Mouse (Mus musculus): ENCODE data around the gene Fam222b. TPM values are rescaled to one million over a fixed set of nuclear protein-coding genes. Genes with fewer than 3 reads are reported as not detected.
A peak's percentile ranks its signal among the peaks of the same experiment; 100 is the strongest.

The Fam222b gene
- polyA plus RNA-seq, 1 experiment from 2014 or later: 33.8 TPM

DNA sequence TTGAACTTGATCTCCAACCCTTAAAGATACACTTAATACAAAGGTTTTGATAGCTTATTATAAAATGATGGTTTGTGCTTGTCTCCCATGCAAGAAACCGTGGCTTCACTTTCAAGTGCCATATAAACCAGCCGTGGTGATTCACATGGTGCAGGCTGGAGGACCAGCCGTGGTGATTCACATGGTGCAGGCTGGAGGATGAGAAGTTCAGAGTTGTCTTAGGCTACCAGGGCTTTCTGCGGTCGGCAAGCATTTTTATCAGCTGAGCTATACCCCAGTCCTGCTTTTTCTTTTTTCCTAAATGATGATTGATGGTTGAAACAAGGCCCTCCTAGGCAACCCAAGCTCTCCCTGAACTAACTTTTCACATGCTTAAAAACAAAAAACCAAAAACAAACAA lies 7.7 kb downstream of the Fam222b start:
- Histone ChIP-seq H3K36me3 (peaks cover 54% of the 10 kb centered on the region), H3K27ac (no peak overlapping the region), H3K4me3 (no peak overlapping the region), H3K27me3 (ENCODE audit: insufficient read depth, poor library complexity, severe bottlenecking) (no peaks in the 10 kb centered on the region), H3K4me1 (replicated peaks) (peaks cover 6% of the 10 kb centered on the region; the same call in 1 of the 2 replicates), H3K9me3 (no peaks in the 10 kb centered on the region)
- no peak for DNase-seq (ENCODE audit: low spot score)
- whole genome bisulfite sequencing: 93% methylated on average over 5 of the region's 5 CpGs

DNA sequence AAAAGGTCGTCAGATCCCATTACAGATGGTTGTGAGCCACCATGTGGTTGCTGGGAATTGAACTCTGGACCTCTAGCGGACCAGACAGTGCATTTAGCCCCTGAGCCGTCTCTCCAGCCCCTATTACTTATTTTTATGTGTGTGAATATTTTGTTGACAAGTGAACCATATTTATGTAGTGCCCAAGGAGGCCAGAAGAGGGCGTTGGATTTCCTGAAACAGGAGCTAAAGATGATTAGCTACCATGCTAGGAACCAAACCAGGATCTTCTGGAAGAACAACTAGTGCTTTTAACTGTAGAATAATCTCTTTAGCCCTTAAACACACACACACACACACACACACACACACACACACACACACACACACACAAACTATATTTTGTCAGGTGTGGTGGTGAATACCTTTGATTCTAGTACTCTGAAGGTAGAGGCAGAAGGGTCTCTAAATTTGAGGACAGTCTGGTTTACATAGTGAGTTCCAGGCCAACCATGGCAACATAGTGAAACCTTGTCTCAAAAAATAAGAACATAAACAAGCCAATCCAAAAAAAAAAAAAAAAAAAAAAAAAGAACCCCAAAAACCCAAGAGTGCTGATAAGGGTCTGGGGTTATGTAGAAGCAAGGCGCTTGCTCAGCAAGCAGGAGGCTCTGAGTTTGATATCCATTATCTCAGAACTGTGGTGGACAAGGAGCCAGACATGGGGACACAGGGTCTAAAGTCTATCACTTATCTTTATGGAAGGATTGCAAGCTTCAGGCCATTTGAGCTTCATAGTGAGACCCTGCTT lies 8.7 kb downstream of the Fam222b start:
- H3K9me3 ChIP-seq: no peaks in the 10 kb centered on the region
- no peak overlapping the region for H3K27ac ChIP-seq
- H3K36me3 ChIP-seq: peaks cover 64% of the 10 kb centered on the region
- no peak for DNase-seq (ENCODE audit: low spot score)
- 71% methylated on average over 5 of the region's 5 CpGs for WGBS
- H3K27me3 ChIP-seq (ENCODE audit: insufficient read depth, poor library complexity, severe bottlenecking): no peaks in the 10 kb centered on the region
- no peak overlapping the region for H3K4me3 ChIP-seq
- no peaks in the 10 kb centered on the region for H3K4me1 ChIP-seq (replicated peaks)

DNA sequence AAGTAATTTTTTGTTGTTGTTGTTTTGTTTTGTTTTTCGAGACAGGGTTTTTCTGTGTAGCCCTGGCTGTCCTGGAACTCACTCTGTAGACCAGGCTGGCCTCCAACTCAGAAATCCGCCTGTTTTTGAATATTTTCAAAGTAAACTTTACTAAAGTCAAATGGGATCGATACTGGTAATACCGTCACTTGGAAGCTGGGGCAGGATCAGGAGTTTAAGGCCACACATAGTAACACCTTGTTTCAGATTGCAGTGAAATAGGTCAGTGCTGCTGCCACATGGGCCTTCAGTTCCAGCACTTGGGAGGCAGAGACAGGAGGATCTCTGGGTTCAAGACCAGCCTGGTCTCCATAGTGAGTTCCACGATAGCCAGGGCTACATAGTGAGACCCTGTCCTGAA lies 10.0 kb downstream of the Fam222b start:
- H3K36me3 ChIP-seq: peaks cover 63% of the 10 kb centered on the region
- DNase-seq (ENCODE audit: low spot score): no peak
- no peaks in the 10 kb centered on the region for H3K4me1 ChIP-seq (replicated peaks)
- H3K27ac ChIP-seq: no peak overlapping the region
- H3K4me3 ChIP-seq: no peak overlapping the region
- H3K27me3 ChIP-seq (ENCODE audit: insufficient read depth, poor library complexity, severe bottlenecking): no peaks in the 10 kb centered on the region
- H3K9me3 ChIP-seq: no peaks in the 10 kb centered on the region
- 93% methylated on average over 5 of the region's 5 CpGs for WGBS

DNA sequence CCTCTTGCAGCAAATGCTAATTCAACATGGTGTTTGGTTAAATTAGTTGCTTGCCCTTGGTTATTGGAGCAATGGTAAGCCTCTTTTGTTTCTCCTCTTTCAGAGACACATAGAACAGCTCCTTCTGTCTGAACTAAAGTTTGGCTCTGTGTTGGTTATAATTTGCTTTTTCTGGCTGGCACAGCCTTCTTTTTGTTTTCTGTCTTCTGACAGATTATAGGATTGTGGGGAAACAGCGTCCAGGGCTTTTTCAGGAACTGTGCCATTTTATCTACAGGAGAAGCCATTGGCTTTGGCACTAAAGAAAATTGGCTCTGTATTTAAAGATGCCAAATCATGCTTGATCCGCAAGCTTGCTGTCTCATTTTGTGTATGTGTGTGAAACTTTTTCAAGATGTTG lies 19.2 kb downstream of the Fam222b start:
- Histone ChIP-seq H3K27me3 (ENCODE audit: insufficient read depth, poor library complexity, severe bottlenecking) (no peaks in the 10 kb centered on the region), H3K4me1 (replicated peaks) (peaks cover 38% of the 10 kb centered on the region), H3K4me3 (no peak overlapping the region), H3K9me3 (no peaks in the 10 kb centered on the region), H3K27ac (no peak overlapping the region), H3K36me3 (0 out of 2 replicates have a peak, but pooled peaks cover 2% of the 10 kb centered on the region)
- no peak for DNase-seq (ENCODE audit: low spot score)
- WGBS: 87% methylated on average over 2 of the region's 2 CpGs

DNA sequence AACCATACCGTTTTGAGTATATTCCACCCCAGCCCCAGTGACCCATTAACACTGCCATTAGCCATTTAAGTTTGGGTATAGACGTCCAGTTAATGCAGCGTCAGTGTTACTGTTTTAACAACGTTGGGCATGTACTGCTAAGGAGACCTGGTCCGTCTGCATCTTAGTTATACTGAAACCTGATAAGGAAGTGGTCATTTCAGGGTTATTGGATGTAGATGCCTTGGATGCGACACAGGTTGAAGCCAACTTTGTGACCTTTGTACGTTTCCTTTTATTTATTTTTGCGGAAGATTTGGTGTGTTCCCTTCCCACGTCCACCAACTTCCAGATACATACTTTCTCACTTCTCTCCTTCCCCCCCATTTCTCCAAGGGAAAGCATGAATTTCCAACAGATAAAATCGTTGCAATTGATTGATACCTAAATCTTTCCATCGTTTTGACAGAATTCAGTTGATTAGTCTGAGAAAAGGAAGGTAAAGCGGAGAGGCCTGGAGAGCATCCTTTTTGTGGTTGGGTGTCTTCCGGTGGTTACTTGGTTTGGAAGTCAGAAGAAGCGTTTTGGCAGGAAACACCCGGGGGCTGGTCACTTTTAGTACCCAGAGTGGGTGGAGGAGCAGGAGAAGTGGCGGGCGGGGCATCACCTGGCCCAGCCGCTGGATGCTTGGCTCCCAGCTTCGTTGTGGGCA lies 20.4 kb downstream of the Fam222b start:
- no peaks in the 10 kb centered on the region for H3K9me3 ChIP-seq
- peak; percentile 17 for DNase-seq (ENCODE audit: low spot score)
- WGBS: 13% methylated on average over 19 of the region's 19 CpGs
- H3K36me3 ChIP-seq: no peaks in the 10 kb centered on the region
- no peaks in the 10 kb centered on the region for H3K27me3 ChIP-seq (ENCODE audit: insufficient read depth, poor library complexity, severe bottlenecking)
- peak overlapping the region; percentile 97 for H3K27ac ChIP-seq
- H3K4me1 ChIP-seq (replicated peaks): peaks cover 38% of the 10 kb centered on the region
- H3K4me3 ChIP-seq: peak overlapping the region; percentile 72

DNA sequence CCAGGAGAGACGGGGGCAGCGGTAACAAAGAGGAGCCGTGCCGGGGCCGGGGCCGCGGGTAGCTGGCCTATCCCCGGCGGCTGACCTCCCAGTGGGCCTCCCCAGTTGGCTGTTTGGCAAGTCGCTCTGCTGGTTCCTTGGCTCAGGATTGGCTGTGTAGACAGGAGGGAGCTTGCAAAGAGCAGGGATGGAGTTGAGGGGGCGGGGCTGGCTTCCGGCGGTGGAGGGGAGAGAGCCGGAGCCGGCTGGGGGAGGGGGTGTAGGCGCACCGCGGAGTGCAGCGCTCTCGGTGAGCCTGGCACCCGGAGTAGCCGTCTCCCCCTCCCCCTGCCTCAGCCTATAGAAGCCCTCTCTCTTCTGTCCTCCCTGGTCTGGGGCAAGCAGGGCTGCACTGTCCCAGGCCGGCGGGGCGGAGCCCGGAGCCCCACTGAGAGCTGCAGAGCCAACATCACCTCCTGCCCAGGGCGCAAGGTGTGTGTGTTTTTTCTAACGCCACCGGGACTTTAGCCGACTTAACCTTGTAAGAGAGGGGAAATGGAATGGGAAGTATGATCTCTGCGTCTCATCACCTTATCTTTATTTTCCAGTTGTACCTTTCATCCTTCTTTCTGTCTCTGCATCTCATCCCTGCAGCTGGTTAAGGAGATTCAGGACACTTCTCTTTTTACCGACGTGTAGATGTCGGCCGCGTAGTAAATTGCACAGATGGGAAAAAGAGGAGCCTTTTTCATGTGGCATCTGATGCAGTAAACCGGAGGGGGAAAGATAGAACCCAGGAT lies 21.1 kb downstream of the Fam222b start:
- no peaks in the 10 kb centered on the region for H3K9me3 ChIP-seq
- H3K4me1 ChIP-seq (replicated peaks): peaks cover 38% of the 10 kb centered on the region
- no peaks in the 10 kb centered on the region for H3K27me3 ChIP-seq (ENCODE audit: insufficient read depth, poor library complexity, severe bottlenecking)
- no peaks in the 10 kb centered on the region for H3K36me3 ChIP-seq
- peak overlapping the region; percentile 72 for H3K4me3 ChIP-seq
- DNase-seq (ENCODE audit: low spot score): peak; percentile 98
- under 1% methylated on average over 37 of the region's 37 CpGs for WGBS
- H3K27ac ChIP-seq: peak overlapping the region; percentile 97

DNA sequence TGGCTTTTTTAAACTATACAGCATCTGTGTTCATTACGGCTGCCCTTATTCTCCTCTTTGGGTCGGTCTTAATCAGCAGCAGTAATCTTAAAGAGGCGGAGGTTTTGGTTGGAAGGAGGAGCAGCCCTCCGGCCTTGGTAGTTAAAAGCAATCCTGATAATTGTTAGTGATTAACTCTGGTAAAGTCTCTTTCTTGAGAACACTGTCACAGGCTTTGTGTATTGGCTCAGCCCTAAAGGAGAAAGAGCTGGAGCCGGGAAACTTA lies 21.6 kb downstream of the Fam222b start:
- peak overlapping the region; percentile 72 for H3K4me3 ChIP-seq
- H3K36me3 ChIP-seq: no peaks in the 10 kb centered on the region
- peak overlapping the region; percentile 97 for H3K27ac ChIP-seq
- H3K27me3 ChIP-seq (ENCODE audit: insufficient read depth, poor library complexity, severe bottlenecking): no peaks in the 10 kb centered on the region
- no peaks in the 10 kb centered on the region for H3K9me3 ChIP-seq
- no peak for DNase-seq (ENCODE audit: low spot score)
- H3K4me1 ChIP-seq (replicated peaks): peaks cover 38% of the 10 kb centered on the region
- WGBS: 20% methylated on average over 5 of the region's 5 CpGs

DNA sequence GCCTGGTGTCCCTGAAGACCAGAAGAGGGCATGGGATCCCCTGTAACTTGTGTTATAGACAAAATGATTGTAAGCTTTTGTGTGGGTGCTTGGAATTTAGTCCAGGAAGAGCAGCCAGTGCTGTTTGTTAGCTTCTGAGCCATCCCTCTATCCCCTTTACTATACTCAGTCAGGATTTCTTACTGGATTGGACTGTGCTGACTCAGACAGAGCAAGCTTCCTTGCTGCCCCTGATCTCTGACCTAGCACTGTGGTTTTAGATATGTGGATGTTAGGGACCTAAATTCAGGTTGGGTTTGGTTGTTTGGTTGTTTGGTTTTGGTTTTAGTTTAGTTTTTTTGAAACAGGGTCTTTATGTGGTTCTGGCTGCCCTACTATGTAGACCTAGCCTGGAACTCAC lies 24.0 kb downstream of the Fam222b start:
- H3K4me1 ChIP-seq (replicated peaks): peaks cover 35% of the 10 kb centered on the region
- H3K27ac ChIP-seq: no peak overlapping the region
- no peaks in the 10 kb centered on the region for H3K27me3 ChIP-seq (ENCODE audit: insufficient read depth, poor library complexity, severe bottlenecking)
- no peaks in the 10 kb centered on the region for H3K9me3 ChIP-seq
- no peak for DNase-seq (ENCODE audit: low spot score)
- no peak overlapping the region for H3K4me3 ChIP-seq
- peaks cover 5% of the 10 kb centered on the region; the same call in 1 of the 2 replicates for H3K36me3 ChIP-seq

DNA sequence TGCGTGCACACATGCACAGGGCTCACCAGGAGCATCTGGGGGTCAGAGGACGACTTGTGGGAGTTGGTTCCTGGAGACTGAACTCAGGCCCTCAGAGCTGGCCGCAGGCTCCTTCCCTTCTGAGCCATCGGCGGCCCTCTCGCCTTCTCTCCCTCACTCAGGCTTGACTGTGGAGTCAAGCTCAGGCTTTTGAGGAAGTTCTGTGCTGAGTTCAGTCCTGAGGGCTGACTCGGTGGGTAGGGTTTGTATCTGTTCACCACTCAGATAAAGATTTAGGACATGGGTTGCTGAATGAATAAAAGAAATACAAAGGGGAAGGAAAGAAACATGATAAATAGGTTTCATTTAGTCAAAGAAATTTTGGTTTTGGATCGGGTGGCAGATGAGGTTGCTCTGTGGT lies 25.4 kb downstream of the Fam222b start:
- Histone ChIP-seq H3K27me3 (ENCODE audit: insufficient read depth, poor library complexity, severe bottlenecking) (no peaks in the 10 kb centered on the region), H3K27ac (no peak overlapping the region), H3K4me1 (replicated peaks) (peaks cover 21% of the 10 kb centered on the region), H3K9me3 (no peaks in the 10 kb centered on the region), H3K36me3 (peaks cover 6% of the 10 kb centered on the region; the same call in 1 of the 2 replicates), H3K4me3 (no peak overlapping the region)
- 74% methylated on average over 8 of the region's 8 CpGs for WGBS
- DNase-seq (ENCODE audit: low spot score): no peak

DNA sequence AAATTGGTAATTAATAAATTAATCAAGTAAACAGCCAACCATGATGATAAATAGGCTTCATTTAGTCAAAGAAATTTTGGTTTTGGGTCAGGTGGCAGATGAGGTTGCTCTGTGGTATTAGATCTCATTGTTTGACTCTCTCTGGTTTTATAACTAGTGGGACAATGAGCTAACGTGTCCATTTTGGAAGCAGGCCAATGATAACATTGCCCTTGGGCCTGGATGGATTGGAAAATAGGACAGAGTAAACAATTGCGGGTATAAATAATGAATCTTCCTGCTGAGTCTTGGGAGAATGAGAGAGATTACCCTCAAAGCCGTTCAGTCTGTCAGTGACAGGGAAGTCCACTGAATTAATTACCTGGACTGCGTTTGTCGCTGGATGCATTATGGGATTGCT lies 26.7 kb downstream of the Fam222b start:
- peaks cover 12% of the 10 kb centered on the region for H3K4me1 ChIP-seq (replicated peaks)
- no peaks in the 10 kb centered on the region for H3K27me3 ChIP-seq (ENCODE audit: insufficient read depth, poor library complexity, severe bottlenecking)
- H3K9me3 ChIP-seq: no peaks in the 10 kb centered on the region
- H3K4me3 ChIP-seq: no peak overlapping the region
- H3K27ac ChIP-seq: no peak overlapping the region
- DNase-seq (ENCODE audit: low spot score): no peak
- peaks cover 6% of the 10 kb centered on the region; the same call in 1 of the 2 replicates for H3K36me3 ChIP-seq
- 86% methylated on average over 5 of the region's 5 CpGs for WGBS

DNA sequence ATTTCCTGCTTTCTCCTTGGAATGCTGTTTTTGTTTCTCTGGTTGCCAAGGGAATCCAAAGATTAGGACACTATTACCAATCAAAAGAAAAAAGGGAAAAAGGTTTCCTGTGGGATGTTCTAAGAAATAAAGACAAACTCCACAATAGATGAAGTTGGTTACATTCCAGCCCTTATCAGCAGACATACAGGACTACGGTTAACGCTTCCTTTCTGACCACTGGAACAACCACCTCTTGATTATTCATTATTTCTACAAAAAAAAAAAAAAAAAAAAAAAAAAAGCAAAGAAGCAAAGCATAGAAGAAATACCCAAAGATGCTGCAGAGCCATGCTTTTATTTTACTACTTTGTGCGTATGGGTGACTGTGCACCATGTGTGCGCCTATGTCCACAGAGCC lies 28.4 kb downstream of the Fam222b start:
- H3K27ac ChIP-seq: no peak overlapping the region
- H3K27me3 ChIP-seq (ENCODE audit: insufficient read depth, poor library complexity, severe bottlenecking): no peaks in the 10 kb centered on the region
- no peak for DNase-seq (ENCODE audit: low spot score)
- 97% methylated on average over 4 of the region's 4 CpGs for WGBS
- peaks cover 8% of the 10 kb centered on the region; the same call in 1 of the 2 replicates for H3K36me3 ChIP-seq
- no peaks in the 10 kb centered on the region for H3K9me3 ChIP-seq
- 0 out of 2 replicates have a peak, but pooled peaks cover 4% of the 10 kb centered on the region for H3K4me1 ChIP-seq (replicated peaks)
- no peak overlapping the region for H3K4me3 ChIP-seq

DNA sequence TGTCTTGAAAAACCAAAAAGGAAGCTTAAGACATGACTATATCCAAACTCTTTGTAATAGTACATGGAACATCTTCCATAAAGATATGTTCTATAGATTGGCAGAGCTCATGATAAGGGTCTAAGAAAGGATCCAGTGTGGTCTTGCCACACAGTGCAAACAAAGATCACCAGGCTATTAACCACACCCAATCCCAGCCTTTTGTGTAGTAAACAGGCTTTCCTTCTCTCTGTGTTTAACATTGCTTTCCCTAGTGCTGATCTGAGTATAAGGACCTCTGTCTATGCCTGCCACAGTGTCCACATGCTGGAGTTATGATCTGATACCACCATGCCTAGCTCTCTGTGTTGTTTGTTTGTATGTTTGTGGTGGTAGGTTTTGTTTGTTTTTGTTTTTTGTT lies 29.3 kb downstream of the Fam222b start:
- no peak overlapping the region for H3K4me3 ChIP-seq
- no peak for DNase-seq (ENCODE audit: low spot score)
- no peaks in the 10 kb centered on the region for H3K9me3 ChIP-seq
- no peaks in the 10 kb centered on the region for H3K27me3 ChIP-seq (ENCODE audit: insufficient read depth, poor library complexity, severe bottlenecking)
- H3K27ac ChIP-seq: no peak overlapping the region
- H3K4me1 ChIP-seq (replicated peaks): 0 out of 2 replicates have a peak, but pooled peaks cover 4% of the 10 kb centered on the region
- H3K36me3 ChIP-seq: peaks cover 8% of the 10 kb centered on the region; the same call in 1 of the 2 replicates

DNA sequence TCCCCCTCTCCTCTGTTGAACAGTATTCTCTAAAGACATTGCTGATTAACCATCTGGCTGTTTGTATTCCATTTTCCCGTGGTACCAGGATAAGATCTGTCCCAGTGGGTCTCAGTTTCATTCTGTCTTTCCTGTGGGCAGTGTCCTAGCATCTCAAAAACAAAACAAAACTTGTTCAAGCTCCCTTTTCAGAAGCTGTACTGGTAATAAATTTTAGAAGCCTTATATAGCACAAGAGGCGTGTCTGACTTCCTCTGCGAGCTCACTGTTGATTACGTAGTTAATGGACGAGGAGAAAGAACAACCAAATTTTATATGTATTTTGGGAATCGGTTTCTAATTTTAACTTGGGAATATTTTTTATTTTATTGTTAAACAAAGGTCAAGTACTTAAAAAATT lies 31.2 kb downstream of the Fam222b start:
- DNase-seq (ENCODE audit: low spot score): no peak
- peaks cover 8% of the 10 kb centered on the region; the same call in 1 of the 2 replicates for H3K36me3 ChIP-seq
- no peaks in the 10 kb centered on the region for H3K27me3 ChIP-seq (ENCODE audit: insufficient read depth, poor library complexity, severe bottlenecking)

More for the DNA sequence above, 31.2 kb downstream of the Fam222b start:
- H3K9me3 ChIP-seq: no peaks in the 10 kb centered on the region
- 84% methylated on average over 6 of the region's 6 CpGs for WGBS
- 0 out of 2 replicates have a peak, but pooled peaks cover 4% of the 10 kb centered on the region for H3K4me1 ChIP-seq (replicated peaks)
- no peak overlapping the region for H3K27ac ChIP-seq
- no peak overlapping the region for H3K4me3 ChIP-seq

Data from hindbrain, embryonic 10.5 days (tissue).